Mouse (Mus musculus): ENCODE results near the gene Ppil4.
A peak's percentile ranks its signal among the peaks of the same experiment; 100 is the strongest.
"Not testable (repeated sequence)": the region's sequence is repeated elsewhere in the genome, so short reads cannot be mapped to it uniquely, and the experiment has no call there.

Ppil4 gene

DNA sequence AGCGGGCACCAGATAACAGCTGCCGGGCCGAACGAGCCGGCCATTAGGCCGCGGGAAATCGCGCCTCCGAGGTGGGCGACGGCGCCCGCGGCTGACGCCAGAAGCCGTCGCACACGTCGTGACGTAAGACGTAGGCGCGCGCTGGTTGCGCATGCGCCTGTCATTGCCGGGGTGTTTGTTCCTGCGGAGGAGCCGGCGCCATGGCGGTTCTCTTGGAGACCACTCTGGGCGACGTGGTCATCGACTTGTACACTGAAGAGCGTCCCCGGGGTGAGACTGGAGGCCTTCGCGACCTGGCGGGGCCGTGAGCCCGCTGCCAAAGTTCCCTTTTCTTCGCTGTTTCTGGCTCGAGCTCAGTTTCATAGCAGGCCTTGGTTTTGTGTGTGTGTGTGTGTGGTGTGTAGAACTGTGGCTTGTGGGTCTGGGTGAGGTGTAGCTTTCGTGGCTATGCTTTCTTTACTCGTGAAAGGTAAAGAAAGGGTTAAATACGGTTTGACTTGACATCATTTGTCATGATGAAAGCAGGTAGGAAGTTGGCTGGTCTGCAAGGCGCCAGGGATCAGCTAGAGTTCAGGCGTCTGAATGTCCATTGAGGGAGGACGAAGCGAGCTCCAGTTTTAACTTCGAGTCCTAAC lies at the start of gene Ppil4, which contains the start of gene Ginm1:
Gene Ppil4, plus strand, starts transcription at position 141 of the 635 bp plus-strand sequence.
Gene Ginm1, minus strand, starts transcription at position 74 of the 635 bp plus-strand sequence.
- peak; percentile 96 for DNase-seq (ENCODE audit: low read depth, low spot score)

GRCm38 (mm10) chr10:7745528-7745927 lies 47.2 kb upstream of the Ppil4 start:
- not testable (repeated sequence) for DNase-seq (ENCODE audit: low read depth, low spot score)

GRCm38 (mm10) chr10:7748752-7749151 lies 43.9 kb upstream of the Ppil4 start:
- DNase-seq (ENCODE audit: low read depth, low spot score): no peak

GRCm38 (mm10) chr10:7757544-7757943 lies 35.1 kb upstream of the Ppil4 start:
- DNase-seq (ENCODE audit: low read depth, low spot score): no peak

DNA sequence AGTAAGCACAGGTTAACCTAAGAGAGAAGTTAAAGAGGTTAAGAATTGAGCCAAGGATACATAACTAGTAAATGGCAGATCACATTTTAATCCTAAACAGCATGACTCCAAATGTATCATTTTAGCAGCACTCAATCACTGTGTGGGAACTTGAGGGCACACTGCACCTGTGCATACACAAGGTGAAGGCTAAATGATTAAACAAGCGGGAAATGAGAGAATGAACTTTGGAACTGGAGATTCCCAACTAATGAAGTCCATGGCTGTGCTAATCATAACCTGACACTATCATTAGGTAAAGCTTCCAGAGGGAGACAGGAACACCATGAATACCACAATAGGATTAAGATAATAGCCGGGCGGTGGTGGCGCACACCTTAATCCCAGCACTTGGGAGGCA lies 20.3 kb upstream of the Ppil4 start:
- DNase-seq (ENCODE audit: low read depth, low spot score): no peak

DNA sequence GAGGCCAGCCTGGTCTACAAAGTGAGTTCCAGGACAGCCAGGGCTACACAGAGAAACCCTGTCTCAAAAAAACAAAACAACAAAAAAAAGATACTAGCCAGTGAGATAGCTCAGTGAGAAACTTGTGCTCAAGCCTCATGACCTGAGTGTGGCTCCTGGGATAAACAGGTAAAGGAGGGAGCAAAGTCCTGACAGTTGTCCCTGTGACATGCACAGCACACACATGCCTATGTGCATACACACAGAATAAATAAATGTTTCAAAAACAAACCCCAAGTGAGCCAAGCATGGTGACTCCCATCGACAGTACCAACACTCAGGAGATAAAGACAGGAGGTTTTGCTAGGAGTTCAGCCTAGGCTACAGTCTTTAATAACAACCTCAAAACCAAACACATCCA lies 19.9 kb upstream of the Ppil4 start:
- DNase-seq (ENCODE audit: low read depth, low spot score): no peak

DNA sequence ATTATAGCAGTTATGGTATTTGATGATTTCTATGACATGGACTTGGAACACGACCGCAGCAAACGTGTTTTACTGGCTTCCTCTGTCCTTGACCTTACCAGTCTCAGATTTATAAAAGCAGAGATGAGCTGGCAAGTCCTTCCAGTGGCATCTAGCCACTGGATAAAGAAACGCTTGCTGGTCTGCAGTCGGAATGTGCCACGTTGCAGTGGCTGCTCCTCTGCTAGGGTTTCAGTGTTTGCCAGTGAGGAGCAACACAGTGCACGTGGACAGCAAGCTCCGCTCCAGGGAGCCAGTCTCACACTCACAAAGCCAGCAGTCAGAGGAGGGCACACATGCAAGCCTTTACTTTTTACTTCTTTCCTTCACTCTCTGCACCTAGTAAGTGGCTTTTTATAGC lies 17.3 kb upstream of the Ppil4 start:
- DNase-seq (ENCODE audit: low read depth, low spot score): no peak

- DNase-seq (ENCODE audit: low read depth, low spot score): no peak
Observed at GRCm38 (mm10) chr10:7778361-7778760, 14.3 kb upstream of the Ppil4 start.

DNA sequence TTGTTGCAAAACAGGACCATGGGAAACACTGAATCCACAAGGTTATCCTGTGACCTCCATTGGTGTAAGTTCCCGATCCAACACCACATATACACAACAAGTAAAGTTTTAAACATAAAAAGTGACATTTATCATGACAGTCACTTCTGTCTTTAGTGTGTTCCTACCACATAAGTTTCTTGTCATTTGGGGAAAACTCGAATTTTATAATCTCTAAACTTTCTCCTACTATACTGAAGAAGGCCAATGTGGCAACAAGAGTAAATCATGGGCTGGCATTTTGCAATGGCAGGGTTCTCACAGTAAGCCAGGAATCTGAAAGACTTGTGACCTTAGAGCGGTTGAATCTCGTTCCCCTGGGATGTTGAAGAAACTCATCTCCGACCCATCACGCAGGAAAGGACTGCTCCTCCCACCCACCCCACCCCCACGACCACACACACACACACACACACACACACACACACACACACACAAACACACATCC lies 12.9 kb upstream of the Ppil4 start:
- no peak for DNase-seq (ENCODE audit: low read depth, low spot score)

- peak; percentile 95 for DNase-seq (ENCODE audit: low read depth, low spot score)
Observed at GRCm38 (mm10) chr10:7780238-7781176, 12.2 kb upstream of the Ppil4 start.

GRCm38 (mm10) chr10:7781214-7781613 lies 11.5 kb upstream of the Ppil4 start:
- no peak for DNase-seq (ENCODE audit: low read depth, low spot score)

DNA sequence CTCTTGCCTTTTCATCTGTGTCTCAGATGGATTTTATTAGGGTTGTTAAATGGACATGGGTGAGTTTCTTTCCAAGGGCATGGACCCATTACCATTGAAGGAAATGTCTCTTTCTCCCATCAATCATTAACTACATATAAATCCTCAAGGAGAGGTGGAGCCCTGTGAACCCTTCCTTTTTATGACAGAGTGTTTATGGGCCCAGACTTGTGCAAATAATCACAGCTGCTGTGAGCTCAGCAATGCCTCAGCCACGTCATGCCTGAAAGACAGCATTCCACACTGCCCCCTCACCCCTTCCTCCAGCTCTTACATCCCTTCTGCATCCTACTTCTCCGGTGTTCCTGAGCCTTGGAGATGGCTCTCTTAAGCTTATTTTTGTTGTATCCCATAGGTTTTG lies 5.4 kb upstream of the Ppil4 start:
- DNase-seq (ENCODE audit: low read depth, low spot score): no peak

DNA sequence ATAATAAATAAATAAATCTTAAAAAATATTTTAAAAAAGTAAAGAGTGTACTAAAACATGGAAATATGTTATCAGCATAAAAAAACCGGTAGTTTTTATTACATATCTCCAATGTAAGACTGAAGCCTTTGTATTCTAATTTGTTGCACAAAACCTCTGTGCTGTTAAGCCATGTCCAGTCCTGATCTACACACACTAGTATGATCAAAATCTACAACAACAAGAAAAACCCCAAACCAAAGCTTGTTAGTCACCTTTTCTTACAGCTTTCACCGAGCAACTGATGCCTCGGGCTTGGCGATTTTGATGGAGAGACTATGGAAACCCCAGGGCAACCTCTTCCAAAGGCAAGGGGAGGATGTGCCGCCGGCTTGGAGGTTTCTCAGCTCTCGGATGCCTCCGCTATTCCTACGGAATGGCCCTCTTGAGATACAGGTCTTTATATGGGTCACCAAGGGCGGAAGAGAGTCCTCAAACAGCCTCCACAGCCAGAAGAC lies 389 bp upstream of the Ppil4 start:
- no peak for DNase-seq (ENCODE audit: low read depth, low spot score)

GRCm38 (mm10) chr10:7801258-7801657 lies 8.6 kb downstream of the Ppil4 start:
- DNase-seq (ENCODE audit: low read depth, low spot score): no peak

DNA sequence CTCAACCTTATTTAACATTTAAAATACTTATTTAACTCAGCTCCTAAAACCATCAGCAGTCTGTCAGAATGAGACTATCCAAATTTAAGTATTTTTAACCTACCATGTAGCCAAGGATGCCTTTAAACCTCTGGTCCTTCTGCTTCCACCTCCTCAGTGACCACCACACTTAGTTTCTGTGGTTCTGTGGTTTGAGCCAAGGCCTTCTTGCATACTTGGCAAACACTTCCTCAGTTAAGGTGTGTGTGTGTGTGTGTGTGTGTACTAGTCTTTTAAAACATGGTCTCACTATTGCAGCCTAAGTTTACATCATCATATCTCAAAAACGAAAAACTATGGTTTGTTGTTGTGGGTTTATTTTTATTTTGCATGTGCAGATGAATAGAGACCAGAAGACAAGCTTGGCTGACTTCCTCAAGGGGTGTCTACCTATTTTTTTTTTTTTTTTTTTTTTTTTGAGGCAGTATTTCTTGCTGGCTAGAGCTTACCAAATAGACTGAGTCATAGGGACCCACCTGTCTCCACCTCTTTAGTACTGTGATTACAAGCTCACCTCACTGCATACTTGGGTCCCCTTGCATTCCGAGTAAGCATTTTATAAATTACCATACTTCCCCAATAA lies 9.9 kb downstream of the Ppil4 start:
- DNase-seq (ENCODE audit: low read depth, low spot score): no peak

GRCm38 (mm10) chr10:7809937-7810336 lies 17.2 kb downstream of the Ppil4 start:
- DNase-seq (ENCODE audit: low read depth, low spot score): peak; percentile 67

GRCm38 (mm10) chr10:7816476-7816875 lies 23.8 kb downstream of the Ppil4 start:
- DNase-seq (ENCODE audit: low read depth, low spot score): no peak

DNA sequence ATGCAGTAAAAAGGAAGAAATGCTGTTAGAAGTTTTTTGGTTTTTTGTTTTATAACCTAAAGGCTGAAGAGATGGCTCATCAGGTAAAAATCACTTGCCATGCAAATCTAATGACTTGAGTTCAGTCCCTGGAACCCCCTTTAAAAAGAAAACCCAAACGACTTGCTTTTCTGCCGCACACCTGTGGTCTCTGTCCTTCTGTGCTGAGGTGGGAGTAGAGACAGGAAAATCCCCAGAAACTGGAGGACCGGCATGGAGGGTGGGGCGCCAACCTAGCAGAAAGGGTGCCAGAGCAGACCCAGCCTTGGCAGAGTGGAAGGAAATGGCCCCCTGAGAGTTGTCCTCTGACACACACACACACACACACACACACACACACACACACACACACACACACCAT lies 26.0 kb downstream of the Ppil4 start:
- no peak for DNase-seq (ENCODE audit: low read depth, low spot score)

DNA sequence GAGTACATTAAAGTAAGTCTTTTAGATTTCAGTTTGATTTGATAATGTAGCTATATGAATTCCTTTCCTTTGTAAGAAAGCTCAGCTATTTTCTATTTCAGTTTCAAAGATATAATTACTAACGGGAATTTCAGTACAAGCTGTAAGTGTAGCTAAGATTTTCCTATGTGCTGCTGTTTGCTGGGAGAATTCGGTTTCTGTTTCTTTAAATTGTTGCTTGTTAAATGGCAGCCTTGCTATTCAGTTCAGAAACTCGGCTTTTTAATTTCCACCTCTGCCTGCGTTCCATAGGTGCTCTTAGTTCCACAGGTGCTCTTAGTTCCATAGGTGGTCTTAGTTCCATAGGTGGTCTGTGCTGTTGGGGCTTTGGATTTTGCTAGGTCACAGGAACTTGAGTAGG lies 26.5 kb downstream of the Ppil4 start:
- DNase-seq (ENCODE audit: low read depth, low spot score): no peak

DNA sequence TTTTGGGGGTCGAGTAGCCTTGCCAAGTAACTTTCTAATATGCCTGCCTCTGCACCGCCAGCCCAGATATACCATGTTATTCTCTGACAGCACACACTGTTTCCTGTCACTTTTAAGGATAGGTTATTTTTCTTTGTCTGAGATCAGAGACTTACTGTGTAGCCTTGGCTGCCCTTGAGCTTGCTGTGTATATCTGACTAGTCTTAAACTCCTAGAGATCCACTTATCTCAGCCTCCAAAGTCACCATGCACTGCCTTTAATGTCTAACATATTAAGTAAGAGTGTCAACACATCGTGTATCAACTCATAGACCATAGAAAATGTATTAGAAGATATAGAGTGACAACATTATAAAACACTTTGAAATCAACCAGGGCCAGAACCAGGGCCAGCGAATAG lies 26.9 kb downstream of the Ppil4 start:
- DNase-seq (ENCODE audit: low read depth, low spot score): no peak

DNA sequence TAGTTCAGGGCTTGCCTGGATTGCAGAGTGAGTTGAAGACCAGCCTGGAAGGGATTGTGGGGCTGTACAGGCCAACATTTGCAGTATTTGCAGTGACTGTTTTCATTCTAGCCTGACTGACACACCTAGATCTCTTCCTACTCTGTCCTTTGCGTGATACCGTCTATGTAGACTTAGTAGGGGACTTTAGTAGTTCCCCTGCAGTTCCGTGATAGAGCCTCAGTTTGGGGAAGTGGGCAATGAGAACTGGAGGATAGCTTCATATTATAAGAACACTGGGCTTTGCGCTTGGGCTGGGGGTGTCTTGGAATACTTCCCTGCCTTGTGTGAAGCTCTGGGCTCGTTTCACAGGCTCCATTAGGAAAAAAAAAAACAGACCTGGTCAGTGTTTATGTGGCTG lies 27.5 kb downstream of the Ppil4 start:
- no peak for DNase-seq (ENCODE audit: low read depth, low spot score)

- no peak for DNase-seq (ENCODE audit: low read depth, low spot score)
Observed at GRCm38 (mm10) chr10:7821981-7822380, 29.3 kb downstream of the Ppil4 start.
